In the genomic region with DNA sequence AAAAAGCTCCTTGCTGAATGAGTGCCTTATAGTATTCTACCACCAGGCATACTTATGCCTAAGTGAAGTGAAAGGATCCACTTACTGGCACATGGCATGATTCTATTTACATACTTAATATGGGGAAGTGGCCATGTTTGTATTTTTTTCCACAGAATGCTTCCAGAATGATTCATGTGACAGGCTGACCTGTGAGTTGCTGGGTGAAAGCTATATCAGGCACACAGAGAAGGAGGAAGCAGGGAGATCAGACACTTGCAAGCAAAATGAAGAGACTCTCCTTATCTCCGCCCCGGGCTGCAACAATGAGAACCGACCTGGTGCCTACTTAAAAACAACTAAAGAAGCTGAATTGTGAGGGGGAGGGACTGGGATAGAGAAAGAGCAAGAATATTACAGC, we compare ENCODE assay signal across 29 mouse cellular contexts. TPM values are rescaled to one million over a fixed set of nuclear protein-coding genes. Genes with fewer than 3 reads are reported as not detected.
DNase-seq lines count a peak whose midpoint lies in the region; ATAC-seq and TF ChIP-seq lines count a peak whose summit lies in the region.
"Had no signal": no experiment of that assay in that cellular context is flagged by ENCODE, and none has a peak within 500 bp of the region (broad histone marks: within the 10 kb centered on the region; RNA-seq: fewer than 3 reads in every experiment).

No protein-coding gene starts in this region.

- H3K36me3 ChIP-seq in heart, embryonic 12.5 days: no peaks in the 10 kb centered on the region
- no peaks in the 10 kb centered on the region for H3K36me3 ChIP-seq in lung, postnatal 0 days (ENCODE audit: insufficient read depth, low read length)
- H3K36me3 ChIP-seq in thymus, adult 2 months (ENCODE audit: control insufficient read depth, insufficient read depth, low read length): no peaks in the 10 kb centered on the region
- H3K36me3 ChIP-seq: embryonic facial prominence, embryonic 12.5 days; embryonic facial prominence, embryonic 15.5 days; G1E; heart, embryonic 10.5 days; hindbrain, embryonic 12.5 days had no signal

- ATAC-seq in heart, embryonic 12.5 days (ENCODE audit: insufficient number of reproducible peaks, low FRiP score): no peak
- no peak for ATAC-seq in lung, postnatal 0 days
- ATAC-seq: activated CD4-positive, CD25-positive, alpha-beta regulatory T cell, adult 4 months; forebrain, embryonic 14.5 days; forebrain, postnatal 0 days; hindbrain, postnatal 0 days; inflammation-experienced regulatory T-cells, adult 6 months had no signal

- H3K4me2 ChIP-seq in heart, embryonic 12.5 days: no peak overlapping the region
- no peak overlapping the region for H3K4me2 ChIP-seq in lung, postnatal 0 days (replicated peaks; ENCODE audit: low read depth, low read length)
- H3K4me2 ChIP-seq: embryonic facial prominence, embryonic 12.5 days; embryonic facial prominence, embryonic 15.5 days; hindbrain, embryonic 12.5 days had no signal

- peak; percentile 91 for DNase-seq in heart, adult 11 months
- DNase-seq in lung, postnatal 0 days (ENCODE audit: low spot score): peak; percentile 6
- DNase-seq in lung, adult 2 months: no peak
- no peak for DNase-seq in thymus, adult 2 months
- DNase-seq in kidney, postnatal 4 days: no peak
- DNase-seq: adrenal gland, postnatal 10 days; adrenal gland, postnatal 36 days; B cell, adult 2 months; cerebellum, adult 11 months; cerebellum, adult 2 months; cerebellum, adult 9-11 months; cerebellum, postnatal 25 days; forebrain, postnatal 0 days; gastrocnemius, postnatal 25 days; heart, adult 2 months had no signal

- H3K27ac ChIP-seq in heart, embryonic 12.5 days (ENCODE audit: poor library complexity, severe bottlenecking): no peak overlapping the region
- H3K27ac ChIP-seq in lung, postnatal 0 days (ENCODE audit: low read length): no peak overlapping the region
- peak overlapping the region; percentile 95 for H3K27ac ChIP-seq in bone marrow macrophage, adult 2 months (ENCODE audit: insufficient read depth, low read depth, low read length)
- no peak overlapping the region for H3K27ac ChIP-seq in thymus, adult 2 months (ENCODE audit: control insufficient read depth, insufficient read depth, low read length)
- H3K27ac ChIP-seq: embryonic facial prominence, embryonic 12.5 days; embryonic facial prominence, embryonic 15.5 days; heart, adult 2 months; heart, embryonic 10.5 days; hindbrain, embryonic 12.5 days; hindbrain, postnatal 0 days had no signal

- H3K4me1 ChIP-seq in heart, embryonic 12.5 days (replicated peaks): no peaks in the 10 kb centered on the region
- H3K4me1 ChIP-seq in lung, postnatal 0 days (ENCODE audit: insufficient read depth, low read depth, low read length): no peaks in the 10 kb centered on the region
- no peaks in the 10 kb centered on the region for H3K4me1 ChIP-seq in lung, adult 2 months (ENCODE audit: control insufficient read depth, insufficient read depth, low read length)
- H3K4me1 ChIP-seq in bone marrow macrophage, adult 2 months (ENCODE audit: control insufficient read depth, insufficient read depth, low read length): no peaks in the 10 kb centered on the region
- no peaks in the 10 kb centered on the region for H3K4me1 ChIP-seq in thymus, adult 2 months (replicated peaks; ENCODE audit: control insufficient read depth, insufficient read depth, low read length)
- H3K4me1 ChIP-seq: embryonic facial prominence, embryonic 12.5 days; embryonic facial prominence, embryonic 15.5 days; heart, embryonic 10.5 days; hindbrain, embryonic 12.5 days had no signal

- TF ChIP-seq CTCF in lung, postnatal 0 days (IDR thresholded peaks at IDR 0.05): no peak
- TF ChIP-seq CTCF in lung, adult 2 months (IDR thresholded peaks at IDR 0.05; ENCODE audit: insufficient read depth, low read length): no peak
- no peak for TF ChIP-seq CTCF in bone marrow macrophage, adult 2 months (IDR thresholded peaks at IDR 0.05; ENCODE audit: low read depth, low read length)
- no peak for TF ChIP-seq CTCF in thymus, adult 2 months (IDR thresholded peaks at IDR 0.05; ENCODE audit: borderline replicate concordance, control insufficient read depth, extremely low read depth, insufficient read depth, low read length, poor library complexity)

- TF ChIP-seq EP300 in lung, postnatal 0 days (IDR thresholded peaks at IDR 0.05): no peak

- TF ChIP-seq POLR2A in lung, adult 2 months (IDR thresholded peaks at IDR 0.05; ENCODE audit: borderline replicate concordance, extremely low read depth, low read depth, low read length): no peak
- no peak for TF ChIP-seq POLR2A in bone marrow macrophage, adult 2 months (IDR thresholded peaks at IDR 0.05; ENCODE audit: borderline replicate concordance, low read depth, low read length)
- no peak for TF ChIP-seq POLR2A in thymus, adult 2 months (IDR thresholded peaks at IDR 0.05; ENCODE audit: control insufficient read depth, extremely low read depth, insufficient read depth, low read length, poor library complexity)

- WGBS in heart, embryonic 12.5 days: 57% methylated on average over 3 of the region's 3 CpGs
- WGBS in lung, postnatal 0 days: 54% methylated on average over 3 of the region's 3 CpGs
- WGBS in lung, adult 2 months: 36% methylated on average over 3 of the region's 3 CpGs
- WGBS in thymus, adult 2 months: 66% methylated on average over 3 of the region's 3 CpGs

- no peaks in the 10 kb centered on the region for H3K27me3 ChIP-seq in heart, embryonic 12.5 days (replicated peaks)
- no peaks in the 10 kb centered on the region for H3K27me3 ChIP-seq in lung, postnatal 0 days (replicated peaks; ENCODE audit: insufficient read depth, low read length)
- H3K27me3 ChIP-seq in thymus, adult 2 months (ENCODE audit: control insufficient read depth, insufficient read depth, low read length): no peaks in the 10 kb centered on the region
- H3K27me3 ChIP-seq: embryonic facial prominence, embryonic 12.5 days; embryonic facial prominence, embryonic 15.5 days; hindbrain, embryonic 12.5 days had no signal

- peaks cover 3% of the 10 kb centered on the region; the same call in 1 of the 2 replicates for H3K9me3 ChIP-seq in heart, embryonic 12.5 days (replicated peaks)
- no peaks in the 10 kb centered on the region for H3K9me3 ChIP-seq in lung, postnatal 0 days (ENCODE audit: low read length)
- H3K9me3 ChIP-seq: embryonic facial prominence, embryonic 12.5 days; embryonic facial prominence, embryonic 15.5 days; G1E; heart, embryonic 10.5 days; hindbrain, embryonic 12.5 days had no signal

- H3K4me3 ChIP-seq in heart, embryonic 12.5 days: no peak overlapping the region
- no peak overlapping the region for H3K4me3 ChIP-seq in lung, postnatal 0 days (ENCODE audit: low read depth, low read length)
- H3K4me3 ChIP-seq in lung, adult 2 months (replicated peaks; ENCODE audit: extremely low read depth, low read depth, low read length): no peak overlapping the region
- no peak overlapping the region; the same call in 1 of the 2 replicates for H3K4me3 ChIP-seq in bone marrow macrophage, adult 2 months (ENCODE audit: insufficient read depth, low read length)
- H3K4me3 ChIP-seq in thymus, adult 2 months (ENCODE audit: control insufficient read depth, insufficient read depth, low read length): no peak overlapping the region
- H3K4me3 ChIP-seq: embryonic facial prominence, embryonic 12.5 days; embryonic facial prominence, embryonic 15.5 days; heart, adult 2 months; heart, embryonic 10.5 days; hindbrain, embryonic 12.5 days had no signal

- H3K9ac ChIP-seq in heart, embryonic 12.5 days: no peak overlapping the region
- H3K9ac ChIP-seq in lung, postnatal 0 days (replicated peaks; ENCODE audit: low read depth): no peak overlapping the region
- H3K9ac ChIP-seq: embryonic facial prominence, embryonic 12.5 days; embryonic facial prominence, embryonic 15.5 days; forebrain, postnatal 0 days; hindbrain, embryonic 12.5 days had no signal

RNA-seq across cellular contexts. Expression of gene C4b, which starts 17.8 kb away (rescaled TPM):
- polyA plus RNA-seq in heart, embryonic 12.5 days (2016; fragmentation: Nextera tagmentation; extraction: Ambion mirVana): 0.15 TPM in 1 of 2 replicates, not detected in the other
- polyA plus RNA-seq in lung, postnatal 0 days (2015; fragmentation: Nextera tagmentation; extraction: Ambion mirVana): 5.1 and 6.5 TPM in 2 replicates
- polyA plus RNA-seq in lung, adult 2 months (2012; rRNA removed): 136 and 137 TPM in 2 replicates
- polyA plus RNA-seq in bone marrow macrophage, adult 2 months (2012; ENCODE audit: insufficient read depth, insufficient read length, missing spikeins): 0.75 and 2.2 TPM in 2 replicates
- polyA plus RNA-seq in thymus, adult 2 months (2012; rRNA removed): 11.8 and 15.2 TPM in 2 replicates
- polyA plus RNA-seq: activated CD4-positive, CD25-positive, alpha-beta regulatory T cell, adult 4 months; embryonic facial prominence, embryonic 12.5 days; forebrain, embryonic 11.5 days; forebrain, embryonic 14.5 days; G1E; heart, embryonic 10.5 days; hindbrain, embryonic 12.5 days had no signal

RNA-seq across cellular contexts. Expression of gene Cyp21a1, which starts 42.9 kb away (rescaled TPM):
- polyA plus RNA-seq in heart, embryonic 12.5 days (2016; fragmentation: Nextera tagmentation; extraction: Ambion mirVana): 0.15 TPM in 1 of 2 replicates, not detected in the other
- polyA plus RNA-seq in lung, postnatal 0 days (2015; fragmentation: Nextera tagmentation; extraction: Ambion mirVana): not detected in 2 replicates
- 0.19 and 0.27 TPM in 2 replicates for polyA plus RNA-seq in lung, adult 2 months (2012; rRNA removed)
- polyA plus RNA-seq in bone marrow macrophage, adult 2 months (2012; ENCODE audit: insufficient read depth, insufficient read length, missing spikeins): not detected in 2 replicates
- polyA plus RNA-seq in thymus, adult 2 months (2012; rRNA removed): 0.09 and 0.16 TPM in 2 replicates
- polyA plus RNA-seq: activated CD4-positive, CD25-positive, alpha-beta regulatory T cell, adult 4 months; cerebellum, adult 2 months; embryonic facial prominence, embryonic 12.5 days; forebrain, embryonic 11.5 days; forebrain, embryonic 14.5 days; forebrain, postnatal 0 days; G1E; heart, embryonic 10.5 days; heart, embryonic 14.5 days; heart, postnatal 0 days; hindbrain, embryonic 12.5 days; hindbrain, postnatal 0 days; inflammation-experienced regulatory T-cells, adult 6 months had no signal

Comparison
In these comparisons a context has a peak if more than half of its experiments do, and no peak if none do; other contexts are left out.
1. DNase-seq: peak in heart, adult 11 months (single experiment) and lung, postnatal 0 days (single experiment); none in lung, adult 2 months (single experiment), thymus, adult 2 months (single experiment) and kidney, postnatal 4 days (0 of 2).